Mouse (Mus musculus): Measurements from ENCODE around the gene Taar8c. TPM values are rescaled to one million over a fixed set of nuclear protein-coding genes. Genes with fewer than 3 reads are reported as not detected.

Gene Taar8c
- not detected for polyA plus RNA-seq (2014; fragmentation: Illumina TruSeq; extraction: RNeasy Lipid Tissue Mini Kit (QIAGEN cat#74804); ENCODE audit: low read depth, low replicate concordance)

GRCm38 (mm10) chr10:24101812-24102211, at the start of gene Taar8c:
Gene Taar8c (minus strand): TSS chr10:24101912.

GRCm38 (mm10) chr10:24149135-24149781, 47.5 kb upstream of the Taar8c start, which contains the start of gene Stx7:
Gene Stx7 (plus strand): TSS chr10:24149302.

GRCm38 (mm10) chr10:24109434-24109833, 7.7 kb upstream of the Taar8c start, which contains the start of gene Taar9:
Gene Taar9 (minus strand): TSS chr10:24109534.

GRCm38 (mm10) chr10:24092194-24092593, 9.5 kb downstream of the Taar8c start, which contains the start of gene Taar8b:
Gene Taar8b (minus strand): TSS chr10:24092294.

DNA sequence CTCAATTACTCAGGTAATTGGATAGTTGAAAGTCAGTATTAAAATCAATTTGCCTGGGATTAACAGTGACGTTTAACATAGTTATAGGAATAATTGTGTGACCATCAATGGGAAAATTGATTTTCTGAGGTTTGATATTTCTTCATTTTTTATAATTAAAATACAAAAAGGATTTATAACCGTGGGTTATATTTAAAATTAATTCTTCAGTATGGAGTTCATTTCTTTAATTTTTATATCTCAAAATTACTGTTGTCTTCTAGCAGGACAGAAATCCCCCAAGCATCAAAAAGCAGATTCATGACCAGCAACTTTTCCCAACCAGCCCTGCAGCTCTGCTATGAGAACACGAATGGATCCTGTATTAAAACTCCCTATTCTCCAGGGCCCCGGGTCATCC, 25.5 kb downstream of the Taar8c start, which contains the start of gene Taar8a:
Taar8a (plus strand) TSS at position 301 of the 400 bp plus-strand sequence.

Other genes starting within 250 kb of the Taar8c start
- gene Vnn1, start 207.2 kb downstream of the Taar8c start, polyA plus RNA-seq (2014; fragmentation: Illumina TruSeq; extraction: RNeasy Lipid Tissue Mini Kit (QIAGEN cat#74804); ENCODE audit: low read depth, low replicate concordance): 50.1 TPM
- gene Taar1, start 181.6 kb downstream of the Taar8c start, polyA plus RNA-seq (2014; fragmentation: Illumina TruSeq; extraction: RNeasy Lipid Tissue Mini Kit (QIAGEN cat#74804); ENCODE audit: low read depth, low replicate concordance): not detected
- not detected for gene Taar2, start 163.3 kb downstream of the Taar8c start, polyA plus RNA-seq (2014; fragmentation: Illumina TruSeq; extraction: RNeasy Lipid Tissue Mini Kit (QIAGEN cat#74804); ENCODE audit: low read depth, low replicate concordance)
- gene Taar3, start 152.4 kb downstream of the Taar8c start, polyA plus RNA-seq (2014; fragmentation: Illumina TruSeq; extraction: RNeasy Lipid Tissue Mini Kit (QIAGEN cat#74804); ENCODE audit: low read depth, low replicate concordance): not detected
- not detected for gene Taar4, start 141.4 kb downstream of the Taar8c start, polyA plus RNA-seq (2014; fragmentation: Illumina TruSeq; extraction: RNeasy Lipid Tissue Mini Kit (QIAGEN cat#74804); ENCODE audit: low read depth, low replicate concordance)
- gene Taar5, start 131.2 kb downstream of the Taar8c start, polyA plus RNA-seq (2014; fragmentation: Illumina TruSeq; extraction: RNeasy Lipid Tissue Mini Kit (QIAGEN cat#74804); ENCODE audit: low read depth, low replicate concordance): not detected
- not detected for gene Taar6, start 116.3 kb downstream of the Taar8c start, polyA plus RNA-seq (2014; fragmentation: Illumina TruSeq; extraction: RNeasy Lipid Tissue Mini Kit (QIAGEN cat#74804); ENCODE audit: low read depth, low replicate concordance)
- gene Taar7a, start 108.4 kb downstream of the Taar8c start, polyA plus RNA-seq (2014; fragmentation: Illumina TruSeq; extraction: RNeasy Lipid Tissue Mini Kit (QIAGEN cat#74804); ENCODE audit: low read depth, low replicate concordance): not detected
- not detected for gene Taar7b, start 102.0 kb downstream of the Taar8c start, polyA plus RNA-seq (2014; fragmentation: Illumina TruSeq; extraction: RNeasy Lipid Tissue Mini Kit (QIAGEN cat#74804); ENCODE audit: low read depth, low replicate concordance)
- not detected for gene Taar7d, start 74.7 kb downstream of the Taar8c start, polyA plus RNA-seq (2014; fragmentation: Illumina TruSeq; extraction: RNeasy Lipid Tissue Mini Kit (QIAGEN cat#74804); ENCODE audit: low read depth, low replicate concordance)
- gene Taar7e, start 64.3 kb downstream of the Taar8c start, polyA plus RNA-seq (2014; fragmentation: Illumina TruSeq; extraction: RNeasy Lipid Tissue Mini Kit (QIAGEN cat#74804); ENCODE audit: low read depth, low replicate concordance): not detected
- not detected for gene Taar7f, start 52.4 kb downstream of the Taar8c start, polyA plus RNA-seq (2014; fragmentation: Illumina TruSeq; extraction: RNeasy Lipid Tissue Mini Kit (QIAGEN cat#74804); ENCODE audit: low read depth, low replicate concordance)
- gene Taar8a, start 25.4 kb downstream of the Taar8c start, polyA plus RNA-seq (2014; fragmentation: Illumina TruSeq; extraction: RNeasy Lipid Tissue Mini Kit (QIAGEN cat#74804); ENCODE audit: low read depth, low replicate concordance): not detected
- gene Taar8b, start 9.6 kb downstream of the Taar8c start, polyA plus RNA-seq (2014; fragmentation: Illumina TruSeq; extraction: RNeasy Lipid Tissue Mini Kit (QIAGEN cat#74804); ENCODE audit: low read depth, low replicate concordance): not detected
- not detected for gene Taar9, start 7.6 kb upstream of the Taar8c start, polyA plus RNA-seq (2014; fragmentation: Illumina TruSeq; extraction: RNeasy Lipid Tissue Mini Kit (QIAGEN cat#74804); ENCODE audit: low read depth, low replicate concordance)
- gene Stx7, start 47.4 kb upstream of the Taar8c start, polyA plus RNA-seq (2014; fragmentation: Illumina TruSeq; extraction: RNeasy Lipid Tissue Mini Kit (QIAGEN cat#74804); ENCODE audit: low read depth, low replicate concordance): 227 TPM
- gene Moxd1, start 121.6 kb upstream of the Taar8c start, polyA plus RNA-seq (2014; fragmentation: Illumina TruSeq; extraction: RNeasy Lipid Tissue Mini Kit (QIAGEN cat#74804); ENCODE audit: low read depth, low replicate concordance): 0.41 TPM

All from adrenal gland, adult 10 weeks (tissue).